Mouse (Mus musculus) limb, embryonic 11.5 days (tissue): ENCODE data around the gene Pianp. TPM values are rescaled to one million over a fixed set of nuclear protein-coding genes. Genes with fewer than 3 reads are reported as not detected.

Experiments used
- ATAC-seq: fragments of 200-750 bp; cut with Nextera tagmentation; 2 replicates; pipeline ENCODE4 v1.8.0; 2017; ENCODE audit warnings: low read depth; ENCODE audit not compliant: insufficient number of reproducible peaks, low FRiP score, low TSS enrichment
- DNase-seq: peaks from one replicate; pipeline ENCODE4 v3.0.0-alpha.2; 2015; ENCODE audit warnings: low spot score
- H3K27ac ChIP-seq: fragments of 300-500 bp; sonication (generic); replicated peaks from 2 replicates; pipeline ENCODE4 v1.5.1; 2014; ENCODE audit warnings: low read depth, mild to moderate bottlenecking, low read length
- H3K27me3 ChIP-seq: fragments of 300-500 bp; sonication (generic); 2 replicates; pipeline ENCODE4 v1.6.1; 2014; ENCODE audit warnings: mild to moderate bottlenecking, low read length, mixed read lengths; ENCODE audit not compliant: control insufficient read depth, insufficient read depth
- H3K36me3 ChIP-seq: fragments of 300-500 bp; sonication (generic); 2 replicates; pipeline ENCODE4 v1.6.1; 2014; ENCODE audit warnings: mild to moderate bottlenecking, low read length, moderate library complexity, mixed read lengths; ENCODE audit not compliant: control insufficient read depth, insufficient read depth
- H3K4me1 ChIP-seq: fragments of 300-500 bp; sonication (generic); 2 replicates; pipeline ENCODE4 v1.6.1; 2014; ENCODE audit warnings: low read length, mixed read lengths; ENCODE audit not compliant: control insufficient read depth, insufficient read depth
- H3K4me2 ChIP-seq: fragments of 300-500 bp; sonication (generic); 2 replicates; pipeline ENCODE4 v1.6.1; 2014; ENCODE audit warnings: low read depth, mild to moderate bottlenecking, moderate library complexity; ENCODE audit not compliant: severe bottlenecking
- H3K4me3 ChIP-seq: fragments of 300-500 bp; sonication (generic); 2 replicates; pipeline ENCODE4 v1.5.1; 2014; ENCODE audit warnings: low read depth, low read length
- H3K9ac ChIP-seq: fragments of 300-500 bp; sonication (generic); 2 replicates; pipeline ENCODE4 v1.6.1; 2014; ENCODE audit warnings: mild to moderate bottlenecking, low read length
- H3K9me3 ChIP-seq: fragments of 300-500 bp; sonication (generic); 2 replicates; pipeline ENCODE4 v1.6.1; 2016; ENCODE audit warnings: low read length; ENCODE audit not compliant: control insufficient read depth
- WGBS: fragments of 180-500 bp; shearing (Covaris S2); extraction: QIAGEN DNeasy Blood & Tissue Kit; methylation state at CpG from one replicate; pipeline ENCODE4 v1.1.7; 2014; 5-methylcytosine and 5-hydroxymethylcytosine counted together
- polyA plus RNA-seq: library from polyadenylated mRNA; unstranded; fragments of >200 nt; fragmentation: Nextera tagmentation; extraction: Ambion mirVana; gene quantifications from 2 replicates; pipeline ENCODE4 v1.2.1, GENCODE M21; 2014

Pianp gene
- polyA plus RNA-seq, 1 experiment from 2014 or later = 2.4 TPM

- ATAC-seq (no peak), DNase-seq (no peak)
- no peak overlapping the region for H3K4me3 ChIP-seq
- H3K4me1 ChIP-seq = no peaks in the 10 kb centered on the region
- 93% methylated on average over 7 of the region's 7 CpGs for WGBS
- peaks cover 4% of the 10 kb centered on the region for H3K36me3 ChIP-seq
- H3K27me3 ChIP-seq = no peaks in the 10 kb centered on the region
- no peak overlapping the region for H3K27ac ChIP-seq
- H3K9ac ChIP-seq = no peak overlapping the region
- 0 out of 2 replicates have a peak overlapping the region, but pooled peaks have one; percentile 83 for H3K4me2 ChIP-seq
- H3K9me3 ChIP-seq = no peaks in the 10 kb centered on the region
These were observed 44.6 kb downstream of the Pianp start for GRCm38 (mm10) chr6:125041047-125041446.

DNA sequence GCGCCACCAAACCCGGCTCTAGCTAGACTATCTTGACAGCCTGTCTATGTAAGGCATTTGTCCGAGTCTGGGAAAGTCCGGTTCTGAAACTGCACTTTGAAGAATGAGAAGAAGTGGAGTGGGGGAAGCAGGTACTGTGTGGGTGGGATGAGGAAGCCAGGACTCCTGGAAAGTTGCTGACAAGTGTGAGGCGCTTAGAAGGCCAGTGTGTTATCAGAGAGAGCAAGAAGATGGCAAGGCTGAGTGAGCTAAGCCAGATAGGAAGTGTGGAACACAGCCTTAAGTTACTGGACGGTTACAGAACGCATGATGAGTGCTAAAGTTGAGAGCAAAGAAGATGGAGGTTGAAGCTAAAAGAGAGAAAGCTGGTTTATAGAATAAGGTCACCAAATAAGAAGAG lies 45.6 kb downstream of the Pianp start:
- Histone ChIP-seq H3K36me3 (peaks cover 6% of the 10 kb centered on the region), H3K4me1 (no peaks in the 10 kb centered on the region), H3K9me3 (no peaks in the 10 kb centered on the region), H3K27me3 (no peaks in the 10 kb centered on the region), H3K27ac (no peak overlapping the region), H3K4me2 (no peak overlapping the region), H3K4me3 (no peak overlapping the region), H3K9ac (no peak overlapping the region)
- DNase-seq (no peak), ATAC-seq (no peak)
- WGBS = 94% methylated on average over 7 of the region's 7 CpGs

- 42% methylated on average over 5 of the region's 5 CpGs for WGBS
- Histone ChIP-seq H3K4me3 (no peak overlapping the region), H3K9me3 (no peaks in the 10 kb centered on the region), H3K4me1 (no peaks in the 10 kb centered on the region), H3K4me2 (no peak overlapping the region), H3K36me3 (peaks cover 27% of the 10 kb centered on the region), H3K9ac (no peak overlapping the region), H3K27me3 (no peaks in the 10 kb centered on the region), H3K27ac (no peak overlapping the region)
- no peak for ATAC-seq
- peak; percentile 85 for DNase-seq
These were observed 50.2 kb downstream of the Pianp start for GRCm38 (mm10) chr6:125046691-125047090.

GRCm38 (mm10) chr6:125049678-125050077 lies 53.2 kb downstream of the Pianp start, which contains the start of gene Acrbp:
Acrbp (plus strand) TSS chr6:125049689.
- no peak for ATAC-seq
- 33% methylated on average over 20 of the region's 20 CpGs for WGBS

DNA sequence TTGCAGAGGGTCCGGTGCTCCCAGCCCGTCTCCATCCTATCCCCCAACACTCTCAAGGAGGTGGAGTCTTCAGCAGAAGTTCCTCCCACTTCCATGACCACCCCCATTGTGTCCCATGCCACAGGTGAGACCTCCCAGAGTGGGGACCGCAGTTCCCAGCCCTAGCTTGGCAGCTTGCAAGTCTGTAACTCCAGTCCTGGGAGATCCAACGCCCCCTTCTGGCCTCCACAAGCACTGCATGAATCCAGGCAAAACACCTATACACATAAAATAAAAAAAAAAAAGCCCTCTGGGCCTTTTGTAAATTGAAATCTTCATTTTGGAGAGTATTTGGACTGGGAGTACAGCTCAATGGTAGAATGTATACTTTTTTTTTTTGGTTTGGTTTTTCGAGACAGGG lies 54.7 kb downstream of the Pianp start:
- Histone ChIP-seq H3K36me3 (peaks cover 31% of the 10 kb centered on the region), H3K4me1 (no peaks in the 10 kb centered on the region), H3K27ac (no peak overlapping the region), H3K9me3 (no peaks in the 10 kb centered on the region), H3K9ac (no peak overlapping the region), H3K27me3 (no peaks in the 10 kb centered on the region), H3K4me2 (no peak overlapping the region), H3K4me3 (no peak overlapping the region)
- ATAC-seq = no peak
- WGBS = 63% methylated on average over 5 of the region's 5 CpGs
- DNase-seq = no peak

More at GRCm38 (mm10) chr6:125049678-125050077, 53.2 kb downstream of the Pianp start, which contains the start of gene Acrbp:
- Histone ChIP-seq H3K36me3 (peaks cover 31% of the 10 kb centered on the region), H3K9ac (no peak within 1 kb of the TSS), H3K9me3 (no peaks in the 10 kb centered on the region), H3K4me3 (peak within 1 kb of the TSS; percentile 0; the same call in 1 of the 2 replicates), H3K27me3 (no peaks in the 10 kb centered on the region), H3K4me2 (no peak within 1 kb of the TSS), H3K4me1 (no peaks in the 10 kb centered on the region), H3K27ac (0 out of 2 replicates have a peak within 1 kb of the TSS, but pooled peaks have one; percentile 2)
- DNase-seq = peak; percentile 37

Other genes with a start within 250 kb of the Pianp start
- gene Gm45234, start 240.7 kb upstream of the Pianp start, polyA plus RNA-seq = 0.13 TPM in 1 of 2 replicates, not detected in the other
- gene Atn1, start 240.2 kb upstream of the Pianp start, polyA plus RNA-seq = 13.1 and 14.0 TPM in 2 replicates
- 1.8 and 3.0 TPM in 2 replicates for gene Eno2, start 227.0 kb upstream of the Pianp start, polyA plus RNA-seq
- gene Lrrc23, start 217.0 kb upstream of the Pianp start, polyA plus RNA-seq = 0.91 and 1.0 TPM in 2 replicates
- gene Spsb2, start 188.0 kb upstream of the Pianp start, polyA plus RNA-seq = 5.3 and 5.5 TPM in 2 replicates
- gene Tpi1, start 182.4 kb upstream of the Pianp start, polyA plus RNA-seq = 724 and 825 TPM in 2 replicates
- 152 and 153 TPM in 2 replicates for gene Usp5, start 167.2 kb upstream of the Pianp start, polyA plus RNA-seq
- 243 and 249 TPM in 2 replicates for gene Cdca3, start 167.1 kb upstream of the Pianp start, polyA plus RNA-seq
- gene Gnb3, start 156.4 kb upstream of the Pianp start, polyA plus RNA-seq = 0.40 and 0.43 TPM in 2 replicates
- gene P3h3, start 138.9 kb upstream of the Pianp start, polyA plus RNA-seq = 23.1 and 25.4 TPM in 2 replicates
- gene Gpr162, start 132.7 kb upstream of the Pianp start, polyA plus RNA-seq = 0.92 and 0.98 TPM in 2 replicates
- gene Cd4, start 108.5 kb upstream of the Pianp start, polyA plus RNA-seq = 0.06 TPM in 1 of 2 replicates, not detected in the other
- 0.88 and 1.4 TPM in 2 replicates for gene Lag3, start 85.0 kb upstream of the Pianp start, polyA plus RNA-seq
- 221 and 223 TPM in 2 replicates for gene Ptms, start 76.6 kb upstream of the Pianp start, polyA plus RNA-seq
- 406 and 414 TPM in 2 replicates for gene Mlf2, start 65.3 kb upstream of the Pianp start, polyA plus RNA-seq
- gene Cops7a, start 31.2 kb upstream of the Pianp start, polyA plus RNA-seq = 126 and 129 TPM in 2 replicates
- gene Zfp384, start 12.5 kb downstream of the Pianp start, polyA plus RNA-seq = 11.0 and 12.9 TPM in 2 replicates
- 128 and 134 TPM in 2 replicates for gene Ing4, start 43.1 kb downstream of the Pianp start, polyA plus RNA-seq
- gene Acrbp, start 53.0 kb downstream of the Pianp start, polyA plus RNA-seq = 13.3 and 16.1 TPM in 2 replicates
- 0.32 TPM in 1 of 2 replicates, not detected in the other for gene Lpar5, start 71.2 kb downstream of the Pianp start, polyA plus RNA-seq
- 110 and 117 TPM in 2 replicates for gene Chd4, start 99.3 kb downstream of the Pianp start, polyA plus RNA-seq
- 71.4 and 76.3 TPM in 2 replicates for gene Nop2, start 135.2 kb downstream of the Pianp start, polyA plus RNA-seq
- 12.7 and 14.5 TPM in 2 replicates for gene Iffo1, start 148.5 kb downstream of the Pianp start, polyA plus RNA-seq
- gene Gapdh, start 169.8 kb downstream of the Pianp start, polyA plus RNA-seq = 2,642 and 2,787 TPM in 2 replicates
- gene Ncapd2, start 195.0 kb downstream of the Pianp start, polyA plus RNA-seq = 181 and 182 TPM in 2 replicates
- 216 and 218 TPM in 2 replicates for gene Mrpl51, start 195.1 kb downstream of the Pianp start, polyA plus RNA-seq
- 2.3 and 2.6 TPM in 2 replicates for gene Vamp1, start 218.9 kb downstream of the Pianp start, polyA plus RNA-seq
- 0.82 and 0.87 TPM in 2 replicates for gene Tapbpl, start 235.2 kb downstream of the Pianp start, polyA plus RNA-seq
- 0.89 and 1.4 TPM in 2 replicates for gene Cd27, start 240.3 kb downstream of the Pianp start, polyA plus RNA-seq